Comparison of ENCODE assay signal across 7 mouse cellular contexts in genomic region chr16:24914393-24914751, GRCm38 (mm10).
DNase-seq lines count a peak whose midpoint lies in the region; ATAC-seq and TF ChIP-seq lines count a peak whose summit lies in the region.

No protein-coding gene starts in this region.

- WGBS in lung, embryonic 15.5 days: 51% methylated on average over 3 of the region's 3 CpGs
- 63% methylated on average over 3 of the region's 3 CpGs for WGBS in lung, adult 2 months

- TF ChIP-seq CTCF in lung, adult 2 months (IDR thresholded peaks at IDR 0.05; ENCODE audit: insufficient read depth, low read length): no peak

- no peak for DNase-seq in lung, adult 2 months
- DNase-seq in cerebellum, adult 11-12 months: peak; percentile 52
- peak; percentile 49 for DNase-seq in gastrocnemius, postnatal 25 days
- DNase-seq in kidney, postnatal 10 days: peak; percentile 65
- DNase-seq in right cerebral cortex, postnatal 4 days: peak; percentile 36
- DNase-seq in thymus, postnatal 36 days: no peak

- H3K9me3 ChIP-seq in lung, embryonic 15.5 days: no peaks in the 10 kb centered on the region

- H3K27me3 ChIP-seq in lung, embryonic 15.5 days: no peaks in the 10 kb centered on the region

- H3K4me1 ChIP-seq in lung, embryonic 15.5 days: peaks cover 25% of the 10 kb centered on the region
- H3K4me1 ChIP-seq in lung, adult 2 months (ENCODE audit: control insufficient read depth, insufficient read depth, low read length): no peaks in the 10 kb centered on the region

- peak overlapping the region; percentile 57 for H3K27ac ChIP-seq in lung, embryonic 15.5 days

- H3K36me3 ChIP-seq in lung, embryonic 15.5 days: no peaks in the 10 kb centered on the region

- H3K4me2 ChIP-seq in lung, embryonic 15.5 days: no peak overlapping the region

- H3K9ac ChIP-seq in lung, embryonic 15.5 days: no peak overlapping the region

- TF ChIP-seq POLR2A in lung, adult 2 months (IDR thresholded peaks at IDR 0.05; ENCODE audit: borderline replicate concordance, extremely low read depth, low read depth, low read length): no peak

- ATAC-seq in lung, embryonic 15.5 days (ENCODE audit: borderline replicate concordance, extremely low read depth, low FRiP score, low TSS enrichment): peak; percentile 69

- no peak overlapping the region for H3K4me3 ChIP-seq in lung, embryonic 15.5 days
- no peak overlapping the region for H3K4me3 ChIP-seq in lung, adult 2 months (replicated peaks; ENCODE audit: extremely low read depth, low read depth, low read length)

Comparison
In these comparisons a context has a peak if more than half of its experiments do, and no peak if none do; other contexts are left out.
1. DNase-seq: peak in cerebellum, adult 11-12 months (single experiment), gastrocnemius, postnatal 25 days (single experiment), kidney, postnatal 10 days (single experiment) and right cerebral cortex, postnatal 4 days (single experiment); none in lung, adult 2 months (single experiment) and thymus, postnatal 36 days (0 of 2).